Mouse (Mus musculus) left cerebral cortex, adult 2 months (tissue): ENCODE measurements around the gene Ccdc190. TPM values are rescaled to one million over a fixed set of nuclear protein-coding genes. Genes with fewer than 3 reads are reported as not detected.
A peak's percentile ranks its signal among the peaks of the same experiment; 100 is the strongest.

Source experiments
- DNase-seq, 2 experiments: peaks; one replicate each; pipeline ENCODE4 v3.0.0; 2021 to 2022; ENCODE audit warnings: low spot score in 2 of 2, mixed read lengths in 1 of 2; ENCODE audit errors: extremely low spot score in 1 of 2
- H3K27ac ChIP-seq: fragments of 200-600 bp; 2 replicates; pipeline ENCODE4 v1.8.1; 2022
- H3K4me3 ChIP-seq: fragments of 200-600 bp; 2 replicates; pipeline ENCODE4 v1.8.1; 2022
- CTCF ChIP-seq: fragments of 200-600 bp; IDR thresholded peaks from 2 replicates; pipeline ENCODE4 v1.8.1; 2022; ENCODE audit warnings: antibody characterized with exemption, mild to moderate bottlenecking, moderate library complexity
- intact Hi-C: fragments of 180-260 bp; cut with DNase I; formaldehyde crosslinking; loops from one replicate; pipeline ENCODE4 v1.15.1; 2025
- total RNA-seq, 2 experiments: library from RNA; stranded (reverse); gene quantifications; 2 replicates each; pipeline ENCODE4 v1.2.3; 2021

Ccdc190 gene
- total RNA-seq, 2 experiments from 2014 or later = 15.3 to 21.5 TPM

DNA sequence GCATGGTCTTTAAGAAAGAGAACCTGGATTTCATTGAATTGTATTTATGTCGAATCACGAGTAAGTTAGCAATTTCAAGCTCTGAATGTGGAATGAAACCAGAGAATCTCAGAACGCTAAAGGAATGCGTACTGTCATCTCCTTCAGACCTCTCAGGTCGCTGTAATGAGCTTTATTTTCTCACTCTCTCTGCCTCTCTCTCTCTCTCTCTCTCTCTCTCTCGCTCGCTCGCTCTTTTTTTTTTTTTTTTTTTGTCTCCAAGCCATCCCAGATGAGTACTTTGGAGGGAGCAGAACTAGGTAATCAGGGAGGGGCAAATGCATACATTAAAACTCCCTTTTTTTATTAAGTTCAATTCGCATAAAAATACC is 41.1 kb downstream of the Ccdc190 start:
- intact Hi-C loops = loop anchor here (1.0 kb wide), 1 partner anchor 167 kb away; no protein-coding TSS in a partner anchor
- no peak for TF ChIP-seq CTCF
- DNase-seq = no peak

DNA sequence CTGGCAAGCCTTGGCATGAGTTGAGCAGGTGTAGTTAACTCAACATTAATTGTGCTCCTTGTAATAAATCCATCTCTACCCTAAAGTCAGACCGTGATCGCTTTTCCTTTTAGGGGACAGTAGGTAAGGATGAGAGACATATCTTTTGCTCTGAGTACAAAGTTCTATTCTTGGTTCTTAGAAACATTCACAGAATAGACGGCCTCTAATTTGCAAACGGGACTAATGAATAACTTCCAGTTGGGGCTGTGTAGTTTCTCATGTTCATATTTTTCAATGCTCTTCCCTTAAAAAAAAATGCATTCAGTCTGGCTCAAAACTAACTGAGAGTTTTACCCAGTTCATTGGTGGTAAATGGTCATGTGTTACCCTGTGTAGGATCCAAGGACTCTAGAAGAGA is 42.5 kb downstream of the Ccdc190 start:
- no peak for TF ChIP-seq CTCF
- intact Hi-C loops = no loop called here

More for the DNA sequence above, 41.1 kb downstream of the Ccdc190 start:
- Histone ChIP-seq H3K4me3 (peak overlapping the region; percentile 69), H3K27ac (peak overlapping the region; percentile 82)

DNA sequence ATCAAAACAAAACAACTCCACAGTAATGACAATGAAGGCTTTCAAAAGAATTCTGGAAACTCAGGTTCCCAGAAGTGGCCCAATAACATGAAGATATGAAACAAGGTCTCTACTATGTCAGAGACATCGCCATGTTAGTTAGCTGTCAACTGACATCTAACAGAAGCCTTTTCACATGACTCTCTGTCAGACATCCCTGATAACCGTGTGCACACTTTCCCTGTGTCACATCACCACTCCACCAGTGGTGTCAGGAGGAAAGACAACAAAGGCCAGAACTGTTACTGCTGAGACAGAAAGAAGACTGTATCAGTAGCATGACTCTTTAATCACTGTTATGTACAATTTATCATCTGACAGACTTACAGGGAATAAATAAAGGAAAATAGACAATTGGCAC is 43.5 kb downstream of the Ccdc190 start:
- intact Hi-C loops = no loop called here
- Histone ChIP-seq H3K4me3 (no peak overlapping the region), H3K27ac (no peak overlapping the region)
- DNase-seq = no peak
- no peak for TF ChIP-seq CTCF

More for the DNA sequence above, 42.5 kb downstream of the Ccdc190 start:
- DNase-seq = no peak
- no peak overlapping the region for H3K27ac ChIP-seq
- no peak overlapping the region for H3K4me3 ChIP-seq

DNA sequence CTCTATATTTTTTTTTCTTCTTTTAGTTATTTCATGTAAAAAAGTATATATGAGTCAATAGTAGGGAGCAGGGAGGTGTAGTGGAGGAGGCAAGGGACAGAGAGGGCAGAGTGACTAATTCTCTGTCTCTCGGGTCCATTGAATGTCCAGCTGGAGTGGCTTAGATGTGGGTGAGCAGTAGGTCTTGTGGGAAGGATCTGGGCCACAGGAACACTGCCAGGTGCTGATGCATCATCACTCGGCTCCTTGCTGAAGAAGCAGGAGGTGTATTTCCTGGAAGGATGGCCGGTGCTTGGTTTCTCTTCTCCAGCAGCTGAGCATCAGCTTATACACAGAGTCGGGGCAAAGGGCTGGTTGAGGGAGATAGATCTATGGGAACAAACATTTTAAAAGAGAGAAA is 49.2 kb downstream of the Ccdc190 start:
- H3K27ac ChIP-seq = no peak overlapping the region

More for the DNA sequence above, 49.2 kb downstream of the Ccdc190 start:
- no peak for TF ChIP-seq CTCF
- no peak for DNase-seq
- intact Hi-C loops = loop anchor here (5.0 kb wide), 1 partner anchor 105 kb away; no protein-coding TSS in a partner anchor
- no peak overlapping the region for H3K4me3 ChIP-seq

Other genes with a start within 250 kb of the Ccdc190 start
- 100 to 1,000 TPM; 424 to 452 TPM for gene Rgs4, start 181.0 kb upstream of the Ccdc190 start, total RNA-seq
- 10 to 100 TPM; 16.7 to 18.0 TPM for gene Hsd17b7, start 40.6 kb downstream of the Ccdc190 start, total RNA-seq
- gene Ddr2, start 182.1 kb downstream of the Ccdc190 start, total RNA-seq = 1 to 10 TPM; 5.7 to 7.2 TPM
- gene Uap1, start 246.3 kb downstream of the Ccdc190 start, total RNA-seq = 10 to 100 TPM; 55.7 to 60.9 TPM